Mouse (Mus musculus) mature B cell (primary cell): Measurements from ENCODE around the gene Smarca5.

Experiments
- in situ Hi-C: fragments of 300-500 bp; cut with MboI; formaldehyde crosslinking; loops from 2 replicates; pipeline ENCODE4 v1.14.3; 2019

Smarca5 gene

DNA sequence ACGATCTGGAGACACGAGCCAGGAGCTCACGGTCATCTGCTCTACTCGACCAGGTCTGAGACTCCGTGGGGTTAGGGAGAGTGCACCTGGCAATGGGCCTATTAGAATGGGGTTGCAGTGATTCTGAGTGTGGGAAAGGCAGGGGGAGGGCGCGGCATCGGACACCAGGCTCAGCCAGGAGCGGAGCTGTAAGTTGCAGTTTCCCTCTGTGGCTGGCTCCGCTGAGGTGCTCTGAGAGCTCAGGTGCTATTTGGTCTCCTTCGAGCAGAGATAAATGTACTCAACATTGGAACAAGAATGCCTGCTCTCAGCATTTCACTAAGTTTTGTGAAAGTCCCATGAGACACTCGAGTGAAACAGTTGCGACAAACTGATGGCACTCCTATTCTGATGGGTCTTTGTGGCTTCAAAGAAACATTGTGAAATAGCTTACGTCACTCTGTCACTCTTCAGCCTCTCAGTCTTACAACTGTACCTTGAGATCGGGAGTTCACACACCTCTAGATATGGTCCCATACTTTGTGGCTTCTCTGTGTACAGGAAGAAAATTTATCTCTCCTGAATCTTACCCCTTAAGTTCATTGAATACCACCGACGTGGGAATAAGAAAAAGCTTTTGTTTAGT is 69.9 kb downstream of the Smarca5 start:
- in situ Hi-C loops: no loop called here

DNA sequence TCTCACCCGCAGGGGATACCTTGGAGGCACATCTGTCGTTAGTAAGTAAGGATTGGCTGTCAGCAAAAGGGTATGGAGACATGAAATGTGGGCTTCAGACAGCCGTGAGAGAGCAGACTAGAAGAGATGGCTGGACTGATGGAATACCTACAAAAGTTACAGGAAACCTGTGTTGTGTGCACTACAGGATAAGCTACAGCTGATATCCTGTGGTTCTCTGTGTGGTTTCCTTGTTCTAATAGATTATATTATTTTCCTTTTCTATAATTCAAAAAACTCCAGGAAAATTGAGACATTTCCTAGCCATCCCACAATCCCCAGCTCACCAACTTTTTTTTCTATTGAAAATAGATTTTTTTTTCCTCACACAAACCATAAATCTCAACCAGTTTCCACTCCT is 75.8 kb downstream of the Smarca5 start:
- in situ Hi-C loops: no loop called here

DNA sequence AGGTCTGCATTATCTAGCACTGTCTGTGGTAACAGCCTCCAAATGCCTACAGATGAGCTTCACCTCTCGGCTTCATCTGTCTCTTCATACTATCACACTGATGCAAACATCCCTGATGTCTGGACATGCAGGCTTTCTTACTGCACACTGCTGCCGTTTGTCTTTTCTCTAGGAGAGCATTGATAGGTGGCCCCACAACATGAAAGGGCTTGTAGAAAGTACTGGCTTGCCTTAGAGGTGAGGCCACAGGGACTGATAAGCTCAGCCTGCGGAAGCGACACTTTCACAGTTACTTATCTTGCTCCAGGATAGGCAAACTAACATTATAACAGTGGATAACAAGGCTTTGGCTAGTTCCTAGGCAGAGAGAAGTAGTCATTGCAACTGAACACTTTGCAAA is 78.2 kb downstream of the Smarca5 start:
- in situ Hi-C loops: no loop called here

DNA sequence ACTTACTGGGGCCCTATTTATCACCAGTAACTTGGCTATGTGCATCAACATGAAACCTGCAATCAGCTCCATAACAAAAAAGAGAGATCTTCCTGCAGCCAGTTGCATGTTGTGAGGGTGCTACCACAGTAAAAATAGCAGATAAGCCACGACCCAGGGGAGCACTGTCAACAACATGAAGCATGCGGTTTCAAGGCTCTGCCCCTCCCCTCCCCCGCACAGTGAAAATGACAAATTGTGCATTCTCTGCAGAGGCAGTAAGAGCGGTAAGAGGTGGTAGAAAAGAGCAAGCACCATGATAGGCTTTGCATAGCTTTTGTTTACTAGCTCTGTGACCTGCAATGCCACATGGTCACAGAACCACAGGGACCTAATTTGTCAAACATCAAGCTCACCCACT is 81.7 kb downstream of the Smarca5 start:
- in situ Hi-C loops: no loop called here
